Mouse (Mus musculus): ENCODE results near the gene Rac1. TPM values are rescaled to one million over a fixed set of nuclear protein-coding genes. Genes with fewer than 3 reads are reported as not detected.
"Not testable (repeated sequence)": the region's sequence is repeated elsewhere in the genome, so short reads cannot be mapped to it uniquely, and the experiment has no call there.

Rac1 gene
- polyA plus RNA-seq, 1 experiment from 2014 or later: 422 TPM

GRCm38 (mm10) chr5:143501649-143502048, 26.2 kb downstream of the Rac1 start:
- WGBS: 90% methylated on average over 2 of the region's 2 CpGs
- Histone ChIP-seq H3K4me1 (replicated peaks) (no peaks in the 10 kb centered on the region), H3K27ac (no peak overlapping the region), H3K9me3 (no peaks in the 10 kb centered on the region), H3K36me3 (peaks cover 79% of the 10 kb centered on the region), H3K27me3 (ENCODE audit: insufficient read depth, poor library complexity, severe bottlenecking) (no peaks in the 10 kb centered on the region), H3K4me3 (no peak overlapping the region)
- no peak for DNase-seq (ENCODE audit: low spot score)

- H3K27ac ChIP-seq: no peak overlapping the region
- no peaks in the 10 kb centered on the region for H3K4me1 ChIP-seq (replicated peaks)
- H3K36me3 ChIP-seq: peaks cover 79% of the 10 kb centered on the region
- H3K27me3 ChIP-seq (ENCODE audit: insufficient read depth, poor library complexity, severe bottlenecking): no peaks in the 10 kb centered on the region
- no peak for DNase-seq (ENCODE audit: low spot score)
- WGBS: 98% methylated on average over 8 of the region's 8 CpGs
- H3K4me3 ChIP-seq: no peak overlapping the region
- no peaks in the 10 kb centered on the region for H3K9me3 ChIP-seq
Observed at GRCm38 (mm10) chr5:143501140-143501539, 26.7 kb downstream of the Rac1 start.

- H3K9me3 ChIP-seq; H3K4me3 ChIP-seq; DNase-seq (ENCODE audit: low spot score); H3K27me3 ChIP-seq (ENCODE audit: insufficient read depth, poor library complexity, severe bottlenecking); H3K4me1 ChIP-seq (replicated peaks); H3K27ac ChIP-seq: not testable (repeated sequence)
- WGBS: 90% methylated on average over 14 of the region's 14 CpGs
- H3K36me3 ChIP-seq: peaks cover 79% of the 10 kb centered on the region
Observed at GRCm38 (mm10) chr5:143500711-143501110, 27.1 kb downstream of the Rac1 start.

GRCm38 (mm10) chr5:143499686-143500085, 28.1 kb downstream of the Rac1 start:
- no peak for DNase-seq (ENCODE audit: low spot score)
- 92% methylated on average over 4 of the region's 4 CpGs for WGBS
- H3K4me1 ChIP-seq (replicated peaks): no peaks in the 10 kb centered on the region
- H3K9me3 ChIP-seq: no peaks in the 10 kb centered on the region
- H3K36me3 ChIP-seq: peaks cover 79% of the 10 kb centered on the region
- H3K4me3 ChIP-seq: no peak overlapping the region
- H3K27ac ChIP-seq: no peak overlapping the region
- no peaks in the 10 kb centered on the region for H3K27me3 ChIP-seq (ENCODE audit: insufficient read depth, poor library complexity, severe bottlenecking)

- no peaks in the 10 kb centered on the region for H3K27me3 ChIP-seq (ENCODE audit: insufficient read depth, poor library complexity, severe bottlenecking)
- no peaks in the 10 kb centered on the region for H3K4me1 ChIP-seq (replicated peaks)
- no peak overlapping the region for H3K4me3 ChIP-seq
- no peaks in the 10 kb centered on the region for H3K9me3 ChIP-seq
- no peak for DNase-seq (ENCODE audit: low spot score)
- H3K36me3 ChIP-seq: peaks cover 79% of the 10 kb centered on the region
- H3K27ac ChIP-seq: no peak overlapping the region
- whole genome bisulfite sequencing: 94% methylated on average over 7 of the region's 7 CpGs
Observed at GRCm38 (mm10) chr5:143499197-143499596, 28.6 kb downstream of the Rac1 start.

GRCm38 (mm10) chr5:143497451-143497850, 30.4 kb downstream of the Rac1 start:
- 80% methylated on average over 3 of the region's 3 CpGs for WGBS
- H3K9me3 ChIP-seq: no peaks in the 10 kb centered on the region
- H3K27me3 ChIP-seq (ENCODE audit: insufficient read depth, poor library complexity, severe bottlenecking): no peaks in the 10 kb centered on the region
- H3K36me3 ChIP-seq: peaks cover 76% of the 10 kb centered on the region
- no peak overlapping the region for H3K4me3 ChIP-seq
- H3K4me1 ChIP-seq (replicated peaks): no peaks in the 10 kb centered on the region
- DNase-seq (ENCODE audit: low spot score): no peak
- H3K27ac ChIP-seq: no peak overlapping the region

- WGBS: 91% methylated on average over 6 of the region's 6 CpGs
- peaks cover 76% of the 10 kb centered on the region for H3K36me3 ChIP-seq
- no peak overlapping the region for H3K4me3 ChIP-seq
- no peaks in the 10 kb centered on the region for H3K4me1 ChIP-seq (replicated peaks)
- no peak overlapping the region for H3K27ac ChIP-seq
- no peaks in the 10 kb centered on the region for H3K27me3 ChIP-seq (ENCODE audit: insufficient read depth, poor library complexity, severe bottlenecking)
- H3K9me3 ChIP-seq: no peaks in the 10 kb centered on the region
- DNase-seq (ENCODE audit: low spot score): no peak
Observed at GRCm38 (mm10) chr5:143495708-143496107, 32.1 kb downstream of the Rac1 start.

- H3K4me1 ChIP-seq (replicated peaks): no peaks in the 10 kb centered on the region
- WGBS: 89% methylated on average over 10 of the region's 10 CpGs
- no peak for DNase-seq (ENCODE audit: low spot score)
- H3K27ac ChIP-seq: no peak overlapping the region
- no peaks in the 10 kb centered on the region for H3K9me3 ChIP-seq
- H3K27me3 ChIP-seq (ENCODE audit: insufficient read depth, poor library complexity, severe bottlenecking): no peaks in the 10 kb centered on the region
- H3K36me3 ChIP-seq: peaks cover 85% of the 10 kb centered on the region
- no peak overlapping the region for H3K4me3 ChIP-seq
Observed at GRCm38 (mm10) chr5:143493163-143493562, 34.7 kb downstream of the Rac1 start.

GRCm38 (mm10) chr5:143491736-143492135, 36.1 kb downstream of the Rac1 start:
- no peak overlapping the region for H3K27ac ChIP-seq
- WGBS: 86% methylated on average over 4 of the region's 4 CpGs
- peaks cover 95% of the 10 kb centered on the region for H3K36me3 ChIP-seq
- H3K4me1 ChIP-seq (replicated peaks): no peaks in the 10 kb centered on the region
- no peaks in the 10 kb centered on the region for H3K27me3 ChIP-seq (ENCODE audit: insufficient read depth, poor library complexity, severe bottlenecking)
- H3K4me3 ChIP-seq: no peak overlapping the region
- no peak for DNase-seq (ENCODE audit: low spot score)
- H3K9me3 ChIP-seq: no peaks in the 10 kb centered on the region

GRCm38 (mm10) chr5:143489749-143490342, 38.0 kb downstream of the Rac1 start:
- Histone ChIP-seq H3K27ac (no peak overlapping the region), H3K27me3 (ENCODE audit: insufficient read depth, poor library complexity, severe bottlenecking) (no peaks in the 10 kb centered on the region), H3K4me1 (replicated peaks) (no peaks in the 10 kb centered on the region), H3K36me3 (peaks cover 96% of the 10 kb centered on the region), H3K9me3 (no peaks in the 10 kb centered on the region), H3K4me3 (no peak overlapping the region)
- 89% methylated on average over 14 of the region's 14 CpGs for WGBS
- DNase-seq (ENCODE audit: low spot score): no peak

GRCm38 (mm10) chr5:143487998-143488397, 39.8 kb downstream of the Rac1 start:
- Histone ChIP-seq H3K27me3 (ENCODE audit: insufficient read depth, poor library complexity, severe bottlenecking) (no peaks in the 10 kb centered on the region), H3K27ac (no peak overlapping the region), H3K36me3 (peaks cover 99% of the 10 kb centered on the region), H3K9me3 (no peaks in the 10 kb centered on the region), H3K4me3 (no peak overlapping the region), H3K4me1 (replicated peaks) (no peaks in the 10 kb centered on the region)
- DNase-seq (ENCODE audit: low spot score): no peak
- WGBS: 89% methylated on average over 5 of the region's 5 CpGs

- no peak overlapping the region for H3K4me3 ChIP-seq
- no peaks in the 10 kb centered on the region for H3K4me1 ChIP-seq (replicated peaks)
- no peak overlapping the region for H3K27ac ChIP-seq
- no peaks in the 10 kb centered on the region for H3K9me3 ChIP-seq
- DNase-seq (ENCODE audit: low spot score): no peak
- WGBS: 94% methylated on average over 10 of the region's 10 CpGs
- H3K36me3 ChIP-seq: peaks cover 99% of the 10 kb centered on the region
- no peaks in the 10 kb centered on the region for H3K27me3 ChIP-seq (ENCODE audit: insufficient read depth, poor library complexity, severe bottlenecking)
Observed at GRCm38 (mm10) chr5:143487193-143487592, 40.6 kb downstream of the Rac1 start.

GRCm38 (mm10) chr5:143484955-143485354, 42.9 kb downstream of the Rac1 start:
- Histone ChIP-seq H3K36me3 (peaks cover 92% of the 10 kb centered on the region), H3K27me3 (ENCODE audit: insufficient read depth, poor library complexity, severe bottlenecking) (no peaks in the 10 kb centered on the region), H3K4me1 (replicated peaks) (no peaks in the 10 kb centered on the region), H3K4me3 (no peak overlapping the region), H3K9me3 (no peaks in the 10 kb centered on the region), H3K27ac (no peak overlapping the region)
- DNase-seq (ENCODE audit: low spot score): no peak
- 92% methylated on average over 5 of the region's 5 CpGs for WGBS

GRCm38 (mm10) chr5:143477901-143478300, 49.9 kb downstream of the Rac1 start:
- DNase-seq (ENCODE audit: low spot score): no peak
- Histone ChIP-seq H3K36me3 (peaks cover 93% of the 10 kb centered on the region), H3K9me3 (no peaks in the 10 kb centered on the region), H3K27me3 (ENCODE audit: insufficient read depth, poor library complexity, severe bottlenecking) (no peaks in the 10 kb centered on the region), H3K4me3 (no peak overlapping the region), H3K4me1 (replicated peaks) (no peaks in the 10 kb centered on the region), H3K27ac (no peak overlapping the region)
- 95% methylated on average over 3 of the region's 3 CpGs for WGBS

Measured in hindbrain, embryonic 10.5 days (tissue).